ENCODE assay signal across 9 mouse cellular contexts in the genomic region with DNA sequence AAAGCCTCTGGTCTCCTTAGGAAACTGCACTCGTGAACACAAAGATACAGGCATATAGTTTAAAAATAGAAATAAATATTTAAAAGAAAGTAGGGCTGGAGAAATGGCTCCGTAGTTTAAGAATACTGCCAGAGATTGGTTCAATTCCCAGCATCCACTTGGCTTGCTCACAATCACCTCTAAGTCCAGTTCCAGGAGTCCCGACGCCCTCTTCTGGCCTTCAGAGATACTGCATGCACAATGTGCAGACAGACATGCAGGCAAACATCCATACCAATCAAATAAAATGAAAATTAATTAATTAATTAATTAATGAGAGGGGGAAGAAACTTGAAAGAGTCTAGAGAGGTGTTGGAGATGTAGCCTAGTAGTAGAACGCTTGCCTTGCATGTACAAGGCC.
DNase-seq lines count a peak whose midpoint lies in the region; ATAC-seq and TF ChIP-seq lines count a peak whose summit lies in the region.
"Had no signal": no experiment of that assay in that cellular context is flagged by ENCODE, and none has a peak within 500 bp of the region (broad histone marks: within the 10 kb centered on the region; RNA-seq: fewer than 3 reads in every experiment).

No protein-coding gene starts in this region.

- H3K36me3 ChIP-seq in kidney, postnatal 0 days (ENCODE audit: insufficient read depth, low read length), result no peaks in the 10 kb centered on the region
- H3K36me3 ChIP-seq in CH12.LX (replicated peaks in 1 of 2; ENCODE audit: control insufficient read depth in 1 of 2, insufficient read depth in 1 of 2, low read length in 1 of 2), result no peaks in the 10 kb centered on the region
- no peaks in the 10 kb centered on the region for H3K36me3 ChIP-seq in intestine, postnatal 0 days (ENCODE audit: control insufficient read depth, insufficient read depth)

- peak; percentile 50 for DNase-seq in kidney, postnatal 0 days (ENCODE audit: low spot score)
- DNase-seq in kidney, adult 9 months, result no peak
- DNase-seq in CH12.LX (ENCODE audit: extremely low read depth), result peak; percentile 5
- peak; percentile 70 for DNase-seq in ES-CJ7 (ENCODE audit: low read depth, low spot score)
- no peak for DNase-seq in urinary bladder, adult 18-20 months (ENCODE audit: low spot score in 2 of 2)
- DNase-seq in gastrocnemius, postnatal 36 days, result no peak
- DNase-seq: layer of hippocampus, postnatal 36 days; thymus, adult 2 months had no signal

- no peak for TF ChIP-seq POLR2A in CH12.LX (IDR thresholded peaks at IDR 0.05; ENCODE audit: low read depth, low read length)

- no peaks in the 10 kb centered on the region for H3K9me3 ChIP-seq in kidney, postnatal 0 days (replicated peaks; ENCODE audit: low read length)
- peaks cover 14% of the 10 kb centered on the region for H3K9me3 ChIP-seq in CH12.LX (replicated peaks; ENCODE audit: low read length)
- H3K9me3 ChIP-seq in intestine, postnatal 0 days (ENCODE audit: control insufficient read depth), result no peaks in the 10 kb centered on the region

- TF ChIP-seq EP300 in CH12.LX (IDR thresholded peaks at IDR 0.05; ENCODE audit: low read length), result no peak

- H3K4me2 ChIP-seq in kidney, postnatal 0 days (ENCODE audit: low read length), result no peak overlapping the region
- H3K4me2 ChIP-seq in CH12.LX (ENCODE audit: insufficient read depth, low read depth, poor library complexity, severe bottlenecking), result no peak overlapping the region
- H3K4me2 ChIP-seq in intestine, postnatal 0 days (replicated peaks; ENCODE audit: low read depth), result no peak overlapping the region

- H3K4me3 ChIP-seq in kidney, postnatal 0 days (replicated peaks; ENCODE audit: low read depth, low read length), result no peak overlapping the region
- no peak overlapping the region for H3K4me3 ChIP-seq in CH12.LX (replicated peaks in 1 of 3; ENCODE audit: low read depth in 2 of 3, low read length in 2 of 3, poor library complexity in 1 of 3)
- no peak overlapping the region for H3K4me3 ChIP-seq in intestine, postnatal 0 days (ENCODE audit: low read depth, low read length)

- no peaks in the 10 kb centered on the region for H3K79me2 ChIP-seq in CH12.LX (replicated peaks; ENCODE audit: control insufficient read depth, extremely low read depth, insufficient read depth, poor library complexity, severe bottlenecking)

- H3K27me3 ChIP-seq in kidney, postnatal 0 days (ENCODE audit: insufficient read depth, low read length), result no peaks in the 10 kb centered on the region
- H3K27me3 ChIP-seq in CH12.LX (replicated peaks), result peaks cover 53% of the 10 kb centered on the region
- no peaks in the 10 kb centered on the region for H3K27me3 ChIP-seq in intestine, postnatal 0 days (replicated peaks; ENCODE audit: control insufficient read depth, insufficient read depth, low read length)

- no peak overlapping the region for H3K27ac ChIP-seq in kidney, postnatal 0 days
- H3K27ac ChIP-seq in CH12.LX (ENCODE audit: insufficient read depth, low read depth), result no peak overlapping the region
- H3K27ac ChIP-seq in intestine, postnatal 0 days (ENCODE audit: low read depth, low read length), result no peak overlapping the region

- peak; percentile 9 for TF ChIP-seq RAD21 in CH12.LX (IDR thresholded peaks at IDR 0.05; ENCODE audit: low read depth, low read length)

- dilution Hi-C loops in CH12.LX (cut with MboI; ENCODE audit: extremely low pct_ligation_motif_present, extremely low pct_unique_long_range_greater_than_20kb, low sequenced_read_pairs), result no loop called here

- H3K4me1 ChIP-seq in kidney, postnatal 0 days (replicated peaks; ENCODE audit: insufficient read depth, low read length), result peaks cover 8% of the 10 kb centered on the region
- no peaks in the 10 kb centered on the region for H3K4me1 ChIP-seq in CH12.LX (ENCODE audit: control insufficient read depth in 1 of 2, insufficient read depth in 2 of 2)
- H3K4me1 ChIP-seq in intestine, postnatal 0 days (replicated peaks; ENCODE audit: control insufficient read depth, insufficient read depth, low read length), result no peaks in the 10 kb centered on the region

- H3K9ac ChIP-seq in kidney, postnatal 0 days (ENCODE audit: low read depth, low read length), result no peak overlapping the region
- H3K9ac ChIP-seq in CH12.LX (ENCODE audit: insufficient read depth, low read depth), result no peak overlapping the region
- no peak overlapping the region for H3K9ac ChIP-seq in intestine, postnatal 0 days (ENCODE audit: low read depth, low read length)

- WGBS in kidney, postnatal 0 days, result 43% methylated on average over 5 of the region's 5 CpGs
- WGBS in intestine, postnatal 0 days, result 48% methylated on average over 5 of the region's 5 CpGs

- no peak for ATAC-seq in kidney, postnatal 0 days (replicated peaks; ENCODE audit: low FRiP score, low read depth)
- no peak for ATAC-seq in intestine, postnatal 0 days

- TF ChIP-seq CTCF in kidney, postnatal 0 days (IDR thresholded peaks at IDR 0.05; ENCODE audit: low read depth), result peak; percentile 70
- TF ChIP-seq CTCF in CH12.LX (conservative IDR thresholded peaks at IDR 0.05 in 1 of 2, IDR thresholded peaks at IDR 0.05 in 1 of 2; ENCODE audit: low read depth in 2 of 2, low read length in 2 of 2), result peak in 1 of 2 experiments; percentile 36; a peak in 2 of 4 replicates
- TF ChIP-seq CTCF in intestine, postnatal 0 days (IDR thresholded peaks at IDR 0.05; ENCODE audit: low read depth), result peak; percentile 77

- in situ Hi-C loops in CH12.LX (cut with MboI; ENCODE audit: low pct_ligation_motif_present, low pct_unique_long_range_greater_than_20kb, low sequenced_read_pairs), result no loop called here

- intact Hi-C loops in gastrocnemius, postnatal 36 days (cut with DNase I), result no loop called here

TF ChIP-seq in CH12.LX, 34 proteins besides CTCF, POLR2A, EP300 and RAD21:
- TF ChIP-seq ZNF384 (IDR thresholded peaks at IDR 0.05; ENCODE audit: low read depth, low read length) (no peak), SMC3 (IDR thresholded peaks at IDR 0.05; ENCODE audit: low read depth, low read length) (0 out of 2 replicates have a peak, but pooled peaks have one; percentile 9)

Comparison
In these comparisons a context has a peak if more than half of its experiments do, and no peak if none do; other contexts are left out.
1. DNase-seq: peak in kidney, postnatal 0 days (single experiment), CH12.LX (single experiment) and ES-CJ7 (single experiment); none in kidney, adult 9 months (single experiment), urinary bladder, adult 18-20 months (0 of 2) and gastrocnemius, postnatal 36 days (0 of 2).